Mouse (Mus musculus): ENCODE data around the gene Ptprf.
A peak's percentile ranks its signal among the peaks of the same experiment; 100 is the strongest.

Ptprf gene

DNA sequence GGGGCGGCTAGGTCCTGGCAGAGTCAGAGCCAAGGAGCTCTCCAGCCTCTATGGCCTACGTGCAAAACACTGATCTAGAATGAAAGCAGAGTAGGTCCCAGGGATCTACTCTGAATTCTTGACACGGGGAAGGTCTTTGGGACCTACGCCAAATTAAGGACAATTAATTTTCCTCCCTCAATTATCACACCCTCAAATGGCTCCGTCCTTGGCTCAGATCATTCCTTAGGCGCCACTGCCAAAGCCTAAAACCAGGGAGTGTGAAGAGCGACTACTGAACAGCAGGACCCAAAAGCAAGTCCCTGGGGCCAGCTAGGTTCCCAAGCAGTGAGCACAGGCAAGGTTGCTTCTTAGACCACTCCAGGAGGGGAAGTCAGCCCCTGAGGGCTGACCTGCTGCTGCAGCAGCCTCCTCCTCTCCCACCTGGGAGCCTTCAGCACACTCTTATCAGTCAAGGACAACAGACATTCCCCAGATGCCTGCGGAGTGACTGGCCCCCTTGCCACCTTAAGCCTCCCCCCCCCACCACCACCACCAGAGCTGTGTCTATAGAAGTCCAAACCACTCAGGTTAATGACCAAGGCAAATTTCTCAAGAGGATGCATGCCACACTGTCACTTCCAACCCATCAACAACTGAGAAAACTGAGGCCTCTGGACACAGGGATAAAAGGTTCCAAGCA, 31.3 kb downstream of the Ptprf start:
- DNase-seq (ENCODE audit: low read depth, low spot score) = no peak

DNA sequence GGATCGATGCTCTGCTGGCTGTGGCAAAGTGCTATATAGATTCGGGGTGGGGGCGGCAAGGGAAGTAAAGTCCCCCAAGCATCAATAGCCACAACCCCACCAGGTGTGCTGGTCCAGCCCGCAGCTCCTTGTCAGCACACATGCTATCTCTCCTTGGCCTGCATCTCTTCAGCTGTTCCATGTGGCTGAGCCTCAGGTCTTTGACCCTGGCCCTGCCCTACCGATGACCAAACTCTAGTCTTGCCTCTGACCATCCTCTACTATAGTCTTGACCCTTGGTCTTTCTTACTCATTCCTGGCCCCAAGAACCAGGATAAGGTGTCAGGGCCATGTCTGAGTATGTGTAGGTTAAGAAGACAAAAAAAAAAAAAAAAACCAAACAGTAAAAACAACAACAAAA, 33.2 kb downstream of the Ptprf start:
- DNase-seq (ENCODE audit: low read depth, low spot score) = no peak

DNA sequence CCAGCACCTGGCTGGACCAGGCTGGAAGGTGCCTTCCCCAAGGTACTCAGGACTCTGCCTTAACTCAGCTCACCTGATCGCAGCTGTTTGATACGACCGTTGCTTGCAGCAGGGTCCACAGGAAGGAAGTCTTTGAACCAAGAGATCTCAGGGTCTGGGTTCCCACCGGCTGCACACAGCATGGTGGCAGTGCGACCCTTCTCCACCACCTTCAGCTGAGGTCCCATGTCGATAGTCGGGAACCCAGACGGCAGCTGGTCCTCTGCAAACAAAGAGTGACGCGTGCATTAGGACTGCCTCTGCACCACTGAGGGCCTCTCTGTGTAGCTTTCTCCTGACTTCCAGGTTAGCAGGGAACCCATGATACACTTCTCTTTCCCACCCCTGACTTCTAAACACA, 33.8 kb downstream of the Ptprf start:
- DNase-seq (ENCODE audit: low read depth, low spot score) = no peak

DNA sequence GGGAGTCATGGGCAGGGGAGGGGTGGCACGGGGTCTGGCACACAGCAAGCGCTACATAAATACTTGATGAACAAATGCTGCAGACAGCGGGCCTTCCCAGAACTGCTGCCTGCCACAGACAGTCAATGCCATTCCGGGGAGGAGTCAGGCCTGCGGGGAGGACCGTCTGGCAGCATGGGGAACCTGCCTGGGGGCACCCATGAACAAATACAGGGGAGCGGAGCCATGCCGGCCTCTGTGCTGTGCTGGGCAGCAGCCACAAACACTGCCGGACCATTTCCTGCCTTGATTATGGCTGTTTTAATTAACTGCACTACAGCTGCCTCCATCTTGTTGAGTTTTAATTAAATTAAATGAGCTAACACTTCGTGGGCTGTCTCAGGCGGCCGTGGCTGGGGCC, 35.0 kb downstream of the Ptprf start:
- DNase-seq (ENCODE audit: low read depth, low spot score) = no peak

DNA sequence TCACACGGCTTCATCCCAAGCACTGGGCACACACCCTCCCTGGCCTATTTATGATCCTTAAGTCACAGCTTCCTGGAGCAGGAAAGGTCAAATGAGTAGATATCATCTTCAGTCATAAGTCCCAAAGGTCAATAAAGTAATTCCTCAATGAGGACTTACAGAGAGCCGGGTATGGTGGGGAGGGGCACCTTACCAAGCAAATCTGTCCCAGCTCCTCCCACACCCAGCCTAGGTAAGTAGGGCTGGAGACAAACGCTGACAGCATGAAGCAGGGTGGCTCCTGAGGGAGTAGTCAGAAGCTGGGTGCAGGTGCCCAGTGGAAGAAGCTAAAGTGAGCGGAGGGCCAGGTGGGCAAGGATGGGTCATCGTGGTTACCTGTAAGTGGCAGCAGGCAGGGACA, 36.3 kb downstream of the Ptprf start:
- DNase-seq (ENCODE audit: low read depth, low spot score) = no peak

DNA sequence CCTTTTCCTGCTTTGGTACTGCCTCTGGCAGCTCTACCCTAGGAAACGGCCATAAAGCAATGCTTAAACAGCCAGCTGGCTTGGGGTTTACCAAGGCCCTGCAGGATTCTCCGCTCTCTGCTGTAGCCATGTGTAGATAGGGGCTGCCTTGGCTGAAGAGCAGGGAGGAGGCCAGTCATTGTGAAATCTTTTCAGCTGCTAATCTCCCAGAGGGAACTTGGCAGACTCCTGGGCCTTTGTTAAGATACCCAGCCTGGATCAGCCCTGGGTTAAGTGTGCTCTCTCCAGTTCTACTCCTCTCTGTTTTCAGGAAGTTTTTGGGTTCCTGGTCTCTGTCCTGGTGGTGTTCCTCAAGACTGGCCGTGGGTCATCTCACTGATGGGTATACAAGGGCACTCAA, 43.9 kb downstream of the Ptprf start:
- DNase-seq (ENCODE audit: low read depth, low spot score) = peak; percentile 22

DNA sequence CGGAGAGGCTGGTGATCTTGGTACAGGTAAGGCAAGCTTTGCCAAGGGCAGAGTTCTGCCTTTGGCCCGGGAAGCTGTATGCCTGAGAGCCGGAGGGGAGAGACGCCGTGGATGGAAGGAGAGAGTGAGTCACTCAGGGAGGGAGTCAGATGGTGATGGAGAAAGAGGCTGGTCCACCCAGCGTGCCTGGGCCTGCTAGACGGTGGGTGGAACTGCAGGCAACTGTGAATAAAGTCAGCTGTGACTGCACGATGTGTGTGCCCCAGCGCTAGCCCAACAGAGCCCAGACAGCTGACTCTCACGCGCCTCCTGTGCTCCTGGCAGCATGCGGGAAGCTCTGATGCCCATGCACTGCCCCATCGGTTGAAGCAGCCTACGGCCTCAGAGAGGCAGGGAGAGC, 45.4 kb downstream of the Ptprf start:
- peak; percentile 14 for DNase-seq (ENCODE audit: low read depth, low spot score)

DNA sequence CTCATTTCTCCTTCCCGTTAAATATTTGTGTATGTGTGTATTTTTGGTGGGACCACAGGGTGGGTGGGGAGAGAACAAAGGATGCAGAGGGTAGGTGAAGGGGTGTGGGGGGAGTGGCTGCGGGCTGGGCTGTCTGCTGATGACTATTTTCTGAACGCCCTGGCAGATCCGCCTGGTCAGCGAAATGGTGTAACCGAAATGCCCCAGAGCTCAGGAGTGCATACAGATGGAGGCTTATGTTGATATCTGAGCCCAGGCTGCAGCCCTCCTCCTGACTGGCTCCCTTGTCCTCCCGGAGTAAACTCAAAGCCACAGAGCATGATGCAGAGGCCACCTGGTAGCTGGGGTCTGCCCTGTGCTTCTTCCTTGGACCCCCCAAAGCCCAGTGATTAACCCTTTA, 47.4 kb downstream of the Ptprf start:
- DNase-seq (ENCODE audit: low read depth, low spot score) = no peak

DNA sequence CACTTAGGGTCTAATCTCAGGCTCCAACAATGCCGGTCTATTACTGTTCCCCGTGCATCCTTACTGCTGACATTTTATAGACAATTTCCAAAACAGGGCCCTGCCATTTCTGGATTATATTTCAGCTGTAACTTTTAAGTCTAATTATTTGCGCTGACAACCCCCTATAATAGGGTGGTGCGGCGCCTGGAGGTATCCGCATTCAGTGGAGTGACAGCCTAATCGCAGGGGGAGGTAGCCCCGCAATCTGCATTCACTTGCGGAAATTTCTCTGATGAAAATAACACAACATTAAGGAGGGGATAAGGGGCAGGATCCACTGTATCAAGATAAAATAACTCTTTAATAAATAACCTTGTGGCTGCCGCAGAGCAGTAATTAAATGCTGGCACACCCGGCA, 47.9 kb downstream of the Ptprf start:
- DNase-seq (ENCODE audit: low read depth, low spot score) = no peak

DNA sequence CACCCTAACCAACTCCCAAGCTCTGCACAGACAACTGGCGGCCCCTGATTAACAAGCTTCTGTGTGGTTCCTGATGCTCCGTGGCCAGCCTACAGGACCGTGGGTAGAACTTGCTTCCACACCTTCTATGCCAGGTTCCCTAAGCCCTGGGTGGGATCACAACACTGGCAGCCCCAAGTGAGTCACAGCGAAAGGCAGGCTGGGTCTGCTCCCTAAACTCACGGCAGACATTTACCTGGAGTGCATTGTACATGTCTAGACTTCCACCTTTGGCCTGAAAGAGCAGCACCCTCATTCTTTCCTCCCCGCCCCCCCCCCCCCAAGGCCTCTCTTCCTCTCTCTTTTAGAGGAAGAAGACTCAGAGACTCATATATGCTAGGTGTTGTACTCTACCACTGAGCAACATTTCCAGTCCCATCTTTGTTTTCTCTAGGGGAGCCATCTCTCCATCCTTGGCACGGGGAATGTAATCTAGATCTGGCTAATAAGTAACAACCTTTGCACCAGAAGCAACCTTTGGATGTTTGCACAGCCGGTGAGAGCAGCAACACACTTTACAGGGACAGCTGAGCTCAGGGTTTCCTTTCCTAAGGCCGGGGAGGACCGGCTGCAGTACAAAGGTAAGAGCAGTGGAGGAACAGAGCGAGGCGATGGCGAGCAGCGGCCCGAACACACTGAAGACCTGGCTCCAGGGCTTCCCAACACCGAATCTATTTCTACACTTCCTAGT, 51.1 kb downstream of the Ptprf start:
- no peak for DNase-seq (ENCODE audit: low read depth, low spot score)

DNA sequence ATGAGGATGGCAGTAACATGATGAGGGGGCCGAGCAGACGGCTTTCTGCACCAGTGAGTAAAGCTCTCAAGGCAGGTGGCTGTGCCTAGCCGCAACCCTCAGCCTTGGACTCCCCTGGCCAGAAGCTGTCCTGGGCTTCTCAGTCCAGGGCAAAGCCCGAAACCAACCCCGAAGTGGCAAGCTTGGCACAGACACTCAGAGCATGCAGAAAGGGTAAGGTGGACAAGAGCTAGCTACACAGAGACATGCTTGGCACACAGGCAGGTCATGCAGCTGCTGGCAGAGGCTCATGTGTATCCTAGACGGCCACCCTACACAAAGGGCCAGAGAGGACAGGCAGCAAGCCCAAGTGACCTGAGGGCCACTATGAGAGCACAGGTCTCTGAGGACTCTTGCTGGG, 52.5 kb downstream of the Ptprf start:
- no peak for DNase-seq (ENCODE audit: low read depth, low spot score)

DNA sequence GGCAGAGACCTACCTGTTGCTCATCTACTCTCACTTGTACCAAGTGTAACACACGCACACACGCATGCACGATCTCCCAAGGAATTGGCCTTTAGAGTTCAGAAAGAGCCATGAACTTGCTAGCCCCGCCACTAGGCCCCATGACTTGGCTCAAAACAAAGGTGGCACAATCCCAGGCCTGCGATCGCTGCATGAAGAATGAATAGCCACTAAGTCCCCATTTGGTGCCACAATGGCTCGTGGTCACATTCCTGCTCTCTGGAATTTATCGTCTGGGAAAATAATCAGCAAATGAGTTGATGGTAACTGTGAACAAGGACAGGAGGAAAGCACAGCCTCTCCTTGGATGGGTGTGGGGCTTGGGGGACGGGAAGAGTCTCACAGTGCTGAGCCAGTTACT, 54.3 kb downstream of the Ptprf start:
- DNase-seq (ENCODE audit: low read depth, low spot score) = peak; percentile 46

DNA sequence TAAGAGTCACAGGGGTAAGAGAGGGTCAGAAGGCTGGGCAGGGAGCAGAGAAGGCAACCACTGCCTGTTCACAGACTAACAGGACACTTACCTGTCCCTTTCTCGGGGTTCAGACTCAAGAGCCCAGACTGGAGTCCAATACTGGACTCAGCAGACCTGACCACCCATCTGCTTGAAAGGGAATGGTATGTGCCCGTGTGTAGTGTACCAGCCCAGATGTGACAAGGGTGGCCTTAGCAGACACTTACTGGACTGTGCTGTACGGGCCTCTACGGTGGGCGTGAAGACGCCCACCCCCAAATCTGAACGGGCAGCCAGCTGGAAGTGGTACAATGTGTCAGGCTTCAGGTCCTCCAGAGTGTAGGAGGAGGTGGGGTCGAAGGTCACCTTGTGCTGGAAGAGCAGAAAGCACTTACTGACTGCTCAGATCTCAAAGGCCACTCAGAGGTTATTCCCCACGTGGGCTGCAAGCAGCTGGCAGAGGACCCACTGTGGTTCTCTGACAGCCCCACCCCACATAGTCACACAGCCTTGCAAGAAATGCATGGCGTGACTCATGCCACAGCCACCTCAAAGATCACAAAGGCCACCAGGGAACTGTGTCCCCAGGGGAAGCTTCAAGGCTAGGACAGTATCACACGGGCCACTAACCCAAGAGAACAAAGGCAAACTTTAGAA, 56.4 kb downstream of the Ptprf start:
- peak; percentile 53 for DNase-seq (ENCODE audit: low read depth, low spot score)

DNA sequence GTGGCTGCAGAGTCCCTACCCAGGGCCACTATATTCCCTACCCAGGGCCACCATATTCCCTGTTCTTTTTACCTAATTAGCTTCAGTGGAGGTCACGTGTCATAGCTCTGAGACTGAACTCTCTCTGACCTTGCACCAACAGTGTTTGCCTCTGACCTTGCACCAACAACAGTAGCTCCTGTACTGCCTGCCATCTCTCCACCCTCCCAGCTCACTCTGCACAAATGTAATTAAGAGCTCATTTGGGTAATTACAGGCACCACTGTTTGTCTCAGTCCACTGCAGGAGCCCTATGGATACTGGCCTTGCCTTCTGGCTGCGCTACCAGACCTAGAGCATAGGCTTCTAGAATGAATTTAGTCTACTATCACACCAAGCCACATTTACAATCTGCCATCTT, 57.3 kb downstream of the Ptprf start:
- DNase-seq (ENCODE audit: low read depth, low spot score) = no peak

DNA sequence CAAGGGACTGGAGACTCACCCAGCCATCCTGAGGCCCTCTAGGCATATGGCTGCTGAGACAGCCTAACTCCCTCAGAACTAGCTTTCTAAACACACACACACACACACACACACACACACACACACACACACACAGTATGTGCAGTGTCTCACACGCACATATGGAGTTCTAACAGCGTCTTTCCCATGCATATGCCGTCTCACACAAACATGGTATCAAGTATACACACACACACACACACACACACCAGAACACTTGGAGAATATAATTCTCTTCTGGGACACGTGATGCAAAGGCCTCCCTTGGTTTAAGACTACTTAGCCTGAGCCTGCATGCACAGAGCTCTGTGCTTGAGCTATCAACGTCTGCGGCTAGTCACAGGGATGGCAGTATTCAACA, 59.3 kb downstream of the Ptprf start:
- no peak for DNase-seq (ENCODE audit: low read depth, low spot score)

DNA sequence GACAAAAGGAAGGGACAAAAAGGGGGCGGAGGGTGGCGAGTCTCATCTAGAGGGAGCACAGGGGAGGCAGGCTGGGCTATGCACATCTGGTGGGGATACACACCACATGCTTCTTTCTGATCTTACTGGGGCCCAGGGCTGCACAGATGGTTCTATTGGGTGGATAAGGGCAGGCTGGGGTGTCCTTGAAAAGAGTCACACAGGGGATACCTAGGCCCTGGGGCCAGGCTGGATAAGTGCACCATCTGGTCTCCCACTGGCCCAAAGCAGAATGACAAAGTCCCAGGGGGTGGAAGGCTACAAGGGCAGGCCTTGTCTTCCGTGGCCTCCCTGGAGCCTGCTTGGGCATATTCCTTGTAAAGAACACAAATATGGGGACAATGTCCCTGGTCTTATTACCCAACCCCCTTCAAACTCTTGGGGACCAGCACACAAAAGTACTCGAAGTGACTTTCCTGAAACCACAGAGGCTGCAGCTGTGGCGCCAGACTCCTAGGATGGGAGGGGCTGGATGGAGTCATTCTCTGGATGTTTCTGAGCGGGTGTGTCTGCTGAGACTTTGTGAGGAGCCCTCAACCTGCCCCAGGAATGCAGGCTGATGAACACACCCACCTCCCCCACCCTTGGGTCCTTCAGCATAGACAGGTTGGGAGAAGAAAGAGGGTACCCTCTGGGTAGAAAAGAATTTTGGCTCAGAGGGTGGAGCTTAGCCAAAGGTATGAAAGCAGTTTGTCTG, 62.0 kb downstream of the Ptprf start:
- peak; percentile 52 for DNase-seq (ENCODE audit: low read depth, low spot score)

DNA sequence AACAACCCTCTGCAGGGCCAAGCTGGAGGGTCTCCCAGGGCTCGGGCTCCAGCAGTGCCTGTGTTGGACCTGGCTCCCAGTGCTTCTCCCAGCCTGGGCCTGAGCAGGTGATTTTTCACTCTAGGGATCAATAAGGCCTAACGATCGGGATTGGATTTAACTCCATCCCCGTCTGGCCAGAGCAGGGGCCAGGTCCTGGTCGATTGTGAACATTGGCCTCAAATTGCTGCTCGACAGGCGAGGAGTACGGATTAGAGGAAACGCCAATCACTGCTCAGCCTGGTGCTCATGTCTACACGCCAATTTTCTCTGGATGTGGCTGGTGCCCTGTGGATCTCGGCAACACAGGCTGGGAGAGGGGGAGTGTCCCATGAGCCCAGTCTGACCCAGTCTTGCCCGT, 63.8 kb downstream of the Ptprf start:
- DNase-seq (ENCODE audit: low read depth, low spot score) = no peak

DNA sequence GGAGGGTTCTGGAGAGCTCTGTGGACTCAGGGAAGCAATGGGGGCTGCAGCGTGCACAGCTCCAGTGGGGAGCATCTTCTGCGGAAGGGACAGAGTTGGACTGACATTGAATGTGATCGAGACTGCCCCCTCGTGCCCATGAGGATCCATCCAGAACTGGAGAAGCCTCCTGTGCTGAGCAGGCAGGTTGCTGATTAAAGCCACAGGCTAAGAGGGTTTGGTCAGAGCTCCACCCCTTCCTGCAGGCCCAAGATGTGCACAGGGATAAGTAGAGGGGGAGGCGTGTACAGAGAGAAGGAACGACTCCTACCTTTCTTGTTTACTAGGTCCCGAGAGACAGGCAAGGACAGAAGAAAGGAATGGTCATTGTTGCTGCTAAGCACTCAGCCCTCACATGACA, 69.9 kb downstream of the Ptprf start:
- DNase-seq (ENCODE audit: low read depth, low spot score) = no peak

DNA sequence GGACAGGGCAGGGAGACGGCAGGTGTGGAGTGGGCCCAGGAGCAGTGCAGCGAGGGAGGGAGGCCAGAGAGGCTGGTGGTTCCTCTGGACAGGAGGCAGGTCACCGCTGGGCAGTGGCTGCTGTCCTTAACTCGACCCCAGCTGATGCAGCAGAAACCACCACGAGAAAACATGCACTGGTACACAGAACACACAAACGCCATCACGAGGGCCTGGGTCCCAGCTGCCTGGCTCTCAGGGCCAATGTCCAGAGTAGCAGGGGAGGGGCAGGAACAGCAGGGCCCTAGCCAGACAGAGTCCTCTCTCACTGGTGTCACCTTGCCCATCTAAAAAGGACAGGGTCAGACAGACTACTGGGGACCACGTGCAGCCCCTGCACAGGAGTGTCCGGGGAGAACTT, 70.4 kb downstream of the Ptprf start:
- no peak for DNase-seq (ENCODE audit: low read depth, low spot score)

DNA sequence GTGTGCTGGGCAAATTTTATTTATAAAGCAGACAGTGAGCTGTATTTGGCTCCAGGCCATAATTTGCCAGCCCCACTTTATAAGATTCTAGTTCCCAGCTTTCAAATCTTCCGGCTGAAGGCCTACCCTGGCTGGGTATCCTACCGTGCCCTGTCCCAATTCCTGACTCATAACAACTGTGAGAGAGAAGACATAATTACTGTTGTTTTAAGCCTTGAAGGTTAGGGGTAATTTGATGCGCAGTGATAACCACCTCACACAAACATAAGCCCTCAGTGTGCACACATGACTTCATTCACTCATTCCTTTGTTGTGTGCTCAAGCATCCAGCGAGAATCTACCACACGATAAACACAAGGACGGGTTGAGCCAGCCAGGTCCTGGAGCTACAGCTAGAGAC, 71.7 kb downstream of the Ptprf start:
- no peak for DNase-seq (ENCODE audit: low read depth, low spot score)

DNA sequence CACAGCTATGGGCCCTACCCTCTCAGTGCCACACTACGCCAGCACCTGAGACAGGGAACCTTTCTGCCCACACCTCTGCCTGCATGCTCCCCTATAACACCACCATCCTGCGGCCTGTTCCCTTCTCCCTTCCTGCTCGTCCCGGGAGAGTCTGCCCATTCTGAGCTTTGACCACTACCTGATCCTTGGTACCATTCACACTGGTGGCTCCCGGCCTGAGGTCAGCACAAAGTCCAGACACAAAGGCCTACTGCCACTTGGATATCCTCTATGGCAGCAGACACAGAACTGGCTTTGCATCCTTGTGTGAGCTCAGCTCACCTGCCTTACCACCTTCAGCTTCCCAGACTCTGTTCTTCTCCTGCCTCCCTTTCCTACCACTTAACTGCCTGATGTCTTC, 72.7 kb downstream of the Ptprf start:
- no peak for DNase-seq (ENCODE audit: low read depth, low spot score)

Measured in 3T3-L1 (cell line).